Comparison of ENCODE assay signal across 34 mouse cellular contexts in genomic region chr3:156923159-156923558, GRCm38 (mm10).
"Had no signal": no experiment of that assay in that cellular context is flagged by ENCODE, and none has a peak within 500 bp of the region (broad histone marks: within the 10 kb centered on the region; RNA-seq: fewer than 3 reads in every experiment).

No protein-coding gene starts in this region.

- H3K27ac ChIP-seq: heart, embryonic 13.5 days; heart, embryonic 15.5 days; hindbrain, embryonic 10.5 days; hindbrain, embryonic 12.5 days; hindbrain, embryonic 13.5 days; hindbrain, embryonic 14.5 days; hindbrain, embryonic 15.5 days; intestine, embryonic 15.5 days; kidney, embryonic 15.5 days; kidney, postnatal 0 days; layer of hippocampus, adult 2 months; left cerebral cortex, adult 2 months had no signal

- DNase-seq: heart, postnatal 10 days; heart, postnatal 14 days; heart, postnatal 36 days; heart, postnatal 4 days; kidney, adult 11 months; kidney, adult 18-20 months; kidney, adult 2 months; kidney, adult 8-10 months; kidney, adult 9 months; kidney, postnatal 10 days; kidney, postnatal 14 days; kidney, postnatal 25 days; kidney, postnatal 36 days; kidney, postnatal 4 days; layer of hippocampus, adult 9-11 months; layer of hippocampus, postnatal 36 days had no signal

- ATAC-seq: hindbrain, embryonic 16.5 days; inflammation-experienced regulatory T-cells, adult 6 months; intestine, embryonic 15.5 days; intestine, embryonic 16.5 days; intestine, postnatal 0 days had no signal

- H3K4me3 ChIP-seq: heart, embryonic 12.5 days; heart, embryonic 13.5 days; heart, embryonic 15.5 days; hindbrain, embryonic 10.5 days; hindbrain, embryonic 12.5 days; hindbrain, embryonic 13.5 days; hindbrain, embryonic 15.5 days; intestine, embryonic 15.5 days; kidney, embryonic 15.5 days; layer of hippocampus, adult 2 months; left cerebral cortex, adult 2 months had no signal

- H3K4me1 ChIP-seq: heart, embryonic 12.5 days; heart, embryonic 13.5 days; heart, embryonic 15.5 days; hindbrain, embryonic 12.5 days; hindbrain, embryonic 15.5 days; intestine, embryonic 15.5 days; kidney, embryonic 15.5 days had no signal

- H3K4me2 ChIP-seq: heart, embryonic 11.5 days; heart, embryonic 12.5 days; heart, embryonic 13.5 days; heart, embryonic 15.5 days; hindbrain, embryonic 12.5 days; hindbrain, embryonic 13.5 days; hindbrain, embryonic 14.5 days; hindbrain, embryonic 15.5 days; intestine, embryonic 15.5 days; kidney, embryonic 15.5 days had no signal

- H3K36me3 ChIP-seq: heart, embryonic 12.5 days; heart, embryonic 13.5 days; heart, embryonic 15.5 days; hindbrain, embryonic 10.5 days; hindbrain, embryonic 12.5 days; hindbrain, embryonic 13.5 days; hindbrain, embryonic 15.5 days; intestine, embryonic 15.5 days; kidney, embryonic 15.5 days had no signal

- H3K9me3 ChIP-seq: heart, embryonic 12.5 days; heart, embryonic 13.5 days; heart, embryonic 15.5 days; hindbrain, embryonic 10.5 days; hindbrain, embryonic 12.5 days; hindbrain, embryonic 13.5 days; hindbrain, embryonic 15.5 days; intestine, embryonic 15.5 days; kidney, embryonic 15.5 days had no signal

- H3K27me3 ChIP-seq: heart, embryonic 12.5 days; heart, embryonic 13.5 days; heart, embryonic 15.5 days; hindbrain, embryonic 12.5 days; hindbrain, embryonic 13.5 days; hindbrain, embryonic 15.5 days; intestine, embryonic 15.5 days; kidney, embryonic 15.5 days had no signal

- H3K9ac ChIP-seq: heart, embryonic 12.5 days; heart, embryonic 13.5 days; heart, embryonic 15.5 days; hindbrain, embryonic 12.5 days; hindbrain, embryonic 13.5 days; hindbrain, embryonic 14.5 days; hindbrain, embryonic 15.5 days; intestine, embryonic 15.5 days; kidney, embryonic 15.5 days had no signal
